Mouse (Mus musculus): ENCODE measurements around the gene Gns.

- no peak for TF ChIP-seq ZNF384 (IDR thresholded peaks at IDR 0.05; ENCODE audit: low read depth, low read length)
- TF ChIP-seq MAFK (IDR thresholded peaks at IDR 0.05; ENCODE audit: insufficient read depth, low read depth, low read length): no peak
- no peak for TF ChIP-seq HCFC1 (IDR thresholded peaks at IDR 0.05; ENCODE audit: borderline replicate concordance, insufficient read depth, low read length)
- TF ChIP-seq ZC3H11A (IDR thresholded peaks at IDR 0.05; ENCODE audit: borderline replicate concordance, low read depth, low read length): no peak
These were observed 69.7 kb downstream of the Gns start for GRCm38 (mm10) chr10:121434441-121435103.
